Mouse (Mus musculus) MEL-GATA-1-ER (cell line): Measurements from ENCODE around the gene Krt79.

Experiments used
- DNase-seq: peaks from one replicate; pipeline ENCODE4 v3.0.0-alpha.2; 2012; ENCODE audit warnings: low read depth; ENCODE audit errors: extremely low read depth

Krt79 gene

DNA sequence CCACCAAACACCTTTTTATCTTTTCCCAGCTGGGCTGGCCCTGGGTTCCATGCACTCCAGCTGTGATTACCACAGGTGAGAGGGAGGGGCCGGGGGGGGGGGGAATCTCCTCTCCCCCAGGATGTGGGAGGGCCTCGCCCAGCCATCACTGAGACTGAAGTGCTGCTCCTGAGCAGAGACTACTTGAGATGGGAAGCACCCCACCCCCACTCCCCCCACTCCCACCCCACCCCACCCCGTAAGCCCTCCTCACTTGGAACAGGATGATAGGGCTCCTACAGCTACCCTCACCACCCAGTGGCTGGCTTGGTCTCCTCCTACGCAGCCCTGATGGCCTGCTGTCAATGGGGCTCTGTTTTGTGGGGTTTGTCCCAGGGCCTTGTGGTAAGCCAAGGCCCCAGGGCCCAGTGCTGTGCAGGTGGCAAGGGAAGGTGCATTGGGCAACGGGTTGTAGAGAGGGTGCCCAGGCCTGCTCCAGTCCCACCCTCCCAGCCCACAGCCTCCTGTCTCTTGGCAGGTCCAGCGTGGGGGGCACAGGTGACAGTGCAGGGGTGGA lies at the start of gene Krt79:
TSS of gene Krt79 (minus strand) at position 51 of the 556 bp plus-strand sequence.
- DNase-seq: no peak

DNA sequence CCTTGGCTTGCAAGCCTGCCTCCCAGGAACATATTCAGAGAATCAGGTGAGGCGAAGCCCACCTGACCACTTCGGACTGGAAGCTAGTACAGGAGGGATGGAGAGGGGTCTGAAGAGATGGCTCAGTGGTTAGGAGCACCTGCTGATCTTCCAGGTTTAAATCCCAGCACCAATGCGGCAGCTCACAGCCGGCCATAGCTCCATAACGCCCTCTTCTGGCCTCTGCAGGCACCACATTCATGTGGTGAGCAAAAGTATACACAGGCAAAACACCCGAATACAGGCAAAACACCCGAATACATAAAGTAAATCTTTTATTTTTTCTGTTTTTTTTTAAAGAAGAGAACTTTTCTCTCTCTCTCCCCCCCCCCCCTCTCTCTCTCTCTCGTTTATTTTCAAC lies 48.6 kb upstream of the Krt79 start:
- no peak for DNase-seq

DNA sequence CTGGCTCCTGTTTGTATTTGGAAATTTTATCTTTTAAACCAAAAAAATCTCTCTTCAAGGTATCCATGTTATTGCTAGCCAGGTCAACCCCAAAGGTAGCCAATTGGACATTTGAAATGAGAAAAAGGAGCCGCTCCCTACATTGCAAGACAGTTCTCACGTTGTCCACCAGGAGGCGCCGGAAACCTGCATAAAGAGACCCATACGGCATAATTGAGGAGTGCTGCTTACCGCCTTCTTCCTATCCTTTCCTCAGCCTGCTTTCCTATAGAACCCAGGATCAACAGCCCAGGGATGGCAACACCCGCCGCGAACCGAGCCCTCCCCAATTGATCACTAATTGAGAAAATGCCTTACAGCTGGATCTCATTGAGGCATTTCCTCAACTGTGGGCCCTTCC lies 48.0 kb upstream of the Krt79 start:
- peak; percentile 65 for DNase-seq

DNA sequence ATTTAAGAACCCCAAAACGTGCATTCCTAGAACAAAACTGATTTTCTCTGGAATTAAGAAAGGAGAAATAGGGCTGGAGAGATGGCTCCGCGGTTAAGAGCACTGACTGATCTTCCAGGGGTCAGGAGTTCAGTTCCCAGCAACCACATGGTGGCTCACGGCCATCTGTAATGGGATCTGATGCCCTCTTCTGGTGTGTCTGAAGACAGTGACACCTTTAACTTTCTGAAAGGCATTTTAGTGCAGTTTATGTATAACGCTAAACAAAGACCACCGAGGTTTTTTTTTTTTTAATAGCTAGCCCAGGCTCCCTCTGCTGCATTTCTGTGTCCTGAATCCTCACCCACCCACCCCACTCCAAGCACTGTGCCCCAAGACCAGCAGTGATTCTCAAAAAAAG lies 44.6 kb upstream of the Krt79 start:
- no peak for DNase-seq

DNA sequence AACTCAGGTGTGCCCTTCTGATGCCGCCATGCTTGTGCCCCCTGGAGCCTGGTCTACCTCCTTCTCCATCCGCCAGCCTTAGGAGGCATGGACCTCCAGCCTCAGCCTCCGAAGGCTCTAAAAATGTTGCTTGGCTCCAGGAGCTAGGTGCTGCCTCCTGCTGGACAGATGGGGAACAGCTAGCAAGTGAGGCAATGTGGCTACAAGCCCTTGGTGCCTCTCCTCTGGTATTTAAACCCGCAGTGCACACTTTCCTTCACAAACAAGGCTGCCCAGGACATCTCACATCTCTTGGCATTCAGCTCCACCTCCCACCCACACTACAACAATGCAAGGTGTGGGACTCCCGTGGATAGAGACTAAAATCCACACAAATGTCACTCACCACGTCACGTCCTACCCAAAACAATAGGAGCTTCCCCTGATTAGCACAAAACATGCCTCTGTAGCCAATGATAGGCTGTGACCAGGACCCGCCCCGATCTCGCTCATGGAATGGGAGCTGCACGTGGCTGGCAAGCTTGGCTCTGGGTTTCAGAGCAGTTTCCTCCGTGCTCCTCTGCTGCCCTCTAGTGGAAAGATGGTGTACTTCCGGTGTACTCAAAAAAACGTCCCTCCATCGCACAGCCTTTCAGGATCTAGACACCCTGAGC lies 44.0 kb upstream of the Krt79 start:
- DNase-seq: peak; percentile 99

DNA sequence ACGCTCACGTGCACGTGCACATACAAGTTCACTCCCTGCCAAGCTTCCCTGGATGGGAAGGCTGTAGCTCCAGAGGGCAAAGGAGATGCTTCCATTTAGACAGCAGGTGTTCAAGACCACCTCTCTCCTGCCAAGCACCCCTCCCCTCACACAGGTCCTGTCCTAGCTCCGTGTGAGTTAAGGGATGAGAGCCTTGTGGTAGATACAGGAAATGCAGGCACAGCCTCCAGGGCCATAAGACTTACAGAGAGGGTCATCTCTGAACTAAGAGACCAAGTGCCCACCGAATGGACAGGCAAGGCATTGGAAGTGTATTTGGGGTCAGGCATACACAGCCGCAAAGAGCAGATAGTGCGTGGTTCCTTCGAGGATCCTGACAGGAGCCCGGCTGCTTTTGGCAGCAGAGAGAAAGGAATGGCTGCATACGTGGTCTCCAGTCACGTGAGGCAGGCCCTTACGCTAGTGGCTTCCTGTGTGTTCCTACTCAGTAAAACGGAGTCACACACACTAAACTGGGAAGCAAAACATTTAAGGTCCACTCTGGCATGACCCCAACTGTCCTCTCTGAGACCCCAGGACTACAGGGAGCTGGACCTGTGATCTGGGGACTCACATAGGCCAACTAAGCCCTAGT lies 43.3 kb upstream of the Krt79 start:
- DNase-seq: peak; percentile 47

DNA sequence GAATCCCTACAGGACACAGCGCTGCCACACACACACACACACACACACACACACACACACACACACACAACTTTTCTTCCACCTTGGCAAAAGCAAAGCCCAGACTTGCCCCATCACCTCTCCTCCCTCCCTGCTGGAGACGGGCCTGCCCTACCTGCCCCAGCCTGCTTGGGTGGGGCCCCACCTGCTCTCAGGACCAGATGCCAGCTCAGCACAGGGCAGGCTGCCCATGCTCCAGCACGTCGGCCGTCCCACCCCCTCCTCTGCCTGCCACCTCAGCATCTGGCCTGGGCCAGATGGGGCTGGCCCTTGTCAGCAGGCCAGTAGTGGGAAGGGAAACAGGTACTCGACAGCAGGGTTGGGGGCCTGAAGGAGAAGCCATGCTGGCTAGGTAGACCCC lies 40.7 kb upstream of the Krt79 start:
- no peak for DNase-seq

DNA sequence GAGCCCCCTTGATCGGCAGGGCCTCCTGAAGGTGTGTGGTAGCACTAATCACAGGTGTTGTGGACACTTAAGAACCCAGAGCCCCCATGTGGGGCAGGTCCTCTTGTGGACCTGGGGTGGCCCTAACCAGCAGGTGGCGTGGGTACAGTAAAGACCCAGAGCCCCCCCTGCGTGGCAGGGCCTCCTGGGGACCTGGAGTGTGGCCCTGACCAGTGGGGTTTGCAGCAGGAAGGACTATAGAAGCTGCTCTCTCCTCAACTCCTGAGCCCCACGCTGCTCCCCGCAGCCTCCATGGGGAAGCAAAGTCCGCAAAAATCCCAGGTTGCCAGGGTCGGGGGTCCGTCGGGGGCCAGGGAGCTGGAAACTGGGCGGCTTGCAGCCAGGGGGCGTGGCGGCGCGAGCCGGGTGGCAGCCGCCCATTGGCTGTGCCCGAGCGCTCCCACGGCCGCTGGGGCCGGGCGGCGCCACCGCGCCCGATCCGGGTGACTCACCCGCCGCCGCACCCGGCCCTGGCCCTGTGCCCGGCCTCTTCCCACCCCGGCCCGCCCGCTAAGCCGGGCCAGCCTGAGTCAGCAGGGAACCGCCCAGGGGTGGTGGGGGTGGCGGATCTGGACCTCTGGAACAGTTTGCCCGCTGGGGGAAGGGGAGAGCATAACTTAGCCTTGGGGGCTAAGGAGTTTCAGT lies 37.1 kb upstream of the Krt79 start:
- peak; percentile 62 for DNase-seq

DNA sequence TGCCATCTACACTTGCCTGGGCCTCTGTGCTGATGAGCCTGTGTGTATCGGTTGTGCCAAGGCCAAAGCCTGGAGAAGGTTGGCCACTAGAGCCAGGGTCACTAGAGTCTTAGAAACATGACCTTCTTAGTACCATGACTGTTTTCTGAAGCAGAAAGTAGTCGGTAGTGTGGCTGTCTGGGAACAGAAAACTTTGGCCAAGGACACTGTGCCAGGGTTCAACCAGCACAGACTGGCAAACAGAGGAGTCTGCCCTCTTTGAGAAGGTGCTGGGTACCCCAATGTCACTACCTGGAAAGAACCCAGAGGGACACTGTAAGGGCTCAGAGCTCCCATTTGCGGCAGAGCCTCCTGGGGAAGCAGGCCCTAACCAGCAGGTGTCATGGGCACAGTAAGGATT lies 36.5 kb upstream of the Krt79 start:
- DNase-seq: no peak

DNA sequence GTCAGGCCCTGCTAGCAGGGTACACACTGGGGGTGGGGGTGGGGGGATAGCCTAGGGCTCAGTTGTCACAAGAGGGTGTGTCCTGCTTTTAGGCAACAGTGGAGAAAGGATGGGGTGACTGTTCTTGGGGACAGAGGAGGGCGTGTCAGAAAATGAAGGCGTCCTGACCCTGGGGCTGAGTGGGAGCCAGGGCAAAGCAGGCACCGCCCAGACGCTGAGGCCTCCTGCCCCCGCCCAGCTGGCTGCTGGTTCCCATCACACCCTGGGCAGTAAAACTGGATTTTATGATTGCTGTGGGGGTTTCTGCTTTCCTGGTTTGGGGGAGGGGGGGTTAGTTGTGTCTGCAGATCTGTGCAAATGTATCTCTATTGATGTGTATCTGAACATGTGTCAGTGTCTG lies 35.9 kb upstream of the Krt79 start:
- DNase-seq: no peak

DNA sequence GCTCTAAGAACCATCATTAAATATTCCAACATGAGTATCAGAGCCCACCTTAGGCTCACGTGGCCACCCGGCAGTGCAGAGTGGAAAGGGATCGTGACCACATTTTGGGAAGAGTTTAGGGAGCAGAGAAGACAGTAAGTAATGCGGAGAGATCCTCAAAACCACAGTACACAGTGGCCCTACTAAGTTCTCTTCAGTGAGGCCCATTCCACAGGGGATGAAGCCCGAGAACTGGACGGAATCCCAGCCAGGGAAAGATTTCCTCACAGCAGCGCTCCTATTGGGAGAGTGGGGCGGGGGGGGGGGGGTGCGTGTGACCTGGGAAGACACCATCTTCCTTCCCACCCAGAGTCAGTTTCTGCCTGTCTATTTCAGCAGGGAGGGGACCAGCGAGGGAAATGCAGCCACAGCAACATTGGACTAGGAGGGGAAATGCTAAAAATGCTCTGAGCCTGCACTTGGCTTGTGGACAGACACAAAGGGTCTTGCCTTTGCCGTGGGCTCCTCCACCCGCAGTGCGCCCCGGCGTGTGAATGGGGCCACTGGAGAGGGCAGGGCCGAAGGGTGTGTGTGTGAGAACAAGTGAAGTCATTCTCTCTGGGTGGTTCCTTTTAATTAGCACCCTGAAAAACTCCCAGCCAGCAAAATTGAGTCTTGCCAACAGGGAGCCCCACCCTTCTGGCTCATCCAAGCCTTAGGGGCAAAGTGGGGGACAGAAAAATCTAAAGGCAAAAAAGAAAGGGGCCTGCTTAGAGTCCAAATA lies 34.1 kb upstream of the Krt79 start:
- DNase-seq: no peak

DNA sequence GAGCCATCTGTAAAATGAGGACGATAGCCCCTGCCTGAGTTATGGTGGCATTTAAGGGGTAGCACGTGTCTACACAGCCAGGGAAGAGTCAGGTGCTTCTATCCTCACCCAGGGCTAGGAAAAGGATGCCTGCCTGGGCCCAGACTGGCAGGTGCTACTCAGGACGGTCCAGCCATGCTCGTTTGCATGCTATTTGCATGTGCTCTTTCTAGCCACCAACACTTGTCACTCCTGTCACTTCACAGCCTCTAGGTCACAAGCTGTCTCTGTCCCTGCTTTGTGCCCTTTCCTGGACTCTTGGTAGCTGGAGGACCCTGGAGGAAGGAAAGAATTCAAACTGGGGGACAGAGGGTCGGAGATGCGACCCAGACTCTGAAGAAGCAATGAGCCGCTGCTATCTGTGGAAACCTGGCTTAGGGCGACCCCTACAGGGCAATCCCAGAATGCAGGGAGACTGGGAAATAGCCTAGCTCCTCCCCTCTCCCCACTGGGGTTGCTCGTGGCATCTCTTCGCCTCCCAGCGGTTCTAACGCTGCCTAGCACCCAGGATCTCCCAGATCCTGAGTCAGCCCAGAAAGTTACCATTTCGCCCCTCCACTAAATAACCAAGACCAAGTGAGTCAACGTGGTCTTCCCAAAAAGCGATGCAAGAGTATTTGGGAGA lies 33.4 kb upstream of the Krt79 start:
- peak; percentile 81 for DNase-seq

DNA sequence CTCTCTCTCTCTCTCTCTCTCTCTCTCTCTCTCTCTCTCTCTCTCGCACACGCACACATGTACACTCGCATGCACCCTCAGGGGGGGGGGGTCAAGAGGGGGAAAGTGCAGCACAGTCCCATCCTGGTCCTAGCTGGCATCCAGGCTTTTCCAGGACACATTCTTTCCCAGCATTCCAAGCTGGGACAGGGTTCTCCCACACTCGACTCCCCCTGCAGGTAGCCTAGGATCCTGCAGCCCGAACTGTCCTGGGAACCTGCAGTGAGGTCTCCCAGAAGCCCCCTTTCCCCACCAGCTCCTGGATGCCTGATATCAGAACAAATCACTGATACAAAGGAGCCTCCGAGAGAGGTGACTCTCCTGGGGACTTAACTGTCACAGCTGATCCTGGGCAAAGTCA lies 30.4 kb upstream of the Krt79 start:
- DNase-seq: no peak

DNA sequence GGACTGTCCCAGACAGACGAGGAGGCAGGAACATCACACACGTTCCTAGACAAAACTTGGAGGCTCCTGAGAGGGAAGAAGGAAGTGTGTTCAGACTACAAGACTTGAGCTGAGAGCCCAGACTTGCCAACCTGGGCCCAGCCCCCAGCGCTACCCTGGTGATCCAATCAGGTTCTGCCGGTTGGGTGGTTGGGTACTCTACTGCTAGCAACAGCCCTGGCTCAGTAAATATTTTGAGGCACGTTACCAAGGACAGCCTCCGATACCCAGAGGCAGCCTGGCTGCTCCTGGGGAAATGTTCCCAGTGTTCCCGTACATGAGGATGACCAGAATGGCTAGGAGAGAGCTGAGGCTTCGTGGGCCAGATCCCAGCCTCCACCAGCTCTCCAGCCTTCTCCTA lies 26.7 kb upstream of the Krt79 start:
- no peak for DNase-seq

DNA sequence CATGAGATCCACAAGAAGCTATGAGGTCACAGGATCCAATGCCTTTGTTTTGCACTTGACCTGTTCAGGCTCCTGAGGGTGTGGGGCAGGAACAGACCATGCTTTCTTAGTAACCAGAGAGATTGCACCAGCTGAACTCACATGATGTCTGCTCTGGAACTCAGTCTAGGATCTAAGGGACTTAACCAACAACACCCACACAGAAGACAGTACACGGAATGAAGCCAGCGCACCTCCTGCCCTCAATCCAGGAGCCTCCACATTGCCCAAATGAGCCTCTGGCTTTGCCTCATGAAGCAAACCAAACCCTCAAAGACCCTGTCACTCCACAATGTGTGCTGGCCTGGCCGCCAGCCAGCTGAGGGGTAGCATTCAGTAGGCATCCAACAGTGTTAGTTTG lies 18.8 kb upstream of the Krt79 start:
- no peak for DNase-seq

DNA sequence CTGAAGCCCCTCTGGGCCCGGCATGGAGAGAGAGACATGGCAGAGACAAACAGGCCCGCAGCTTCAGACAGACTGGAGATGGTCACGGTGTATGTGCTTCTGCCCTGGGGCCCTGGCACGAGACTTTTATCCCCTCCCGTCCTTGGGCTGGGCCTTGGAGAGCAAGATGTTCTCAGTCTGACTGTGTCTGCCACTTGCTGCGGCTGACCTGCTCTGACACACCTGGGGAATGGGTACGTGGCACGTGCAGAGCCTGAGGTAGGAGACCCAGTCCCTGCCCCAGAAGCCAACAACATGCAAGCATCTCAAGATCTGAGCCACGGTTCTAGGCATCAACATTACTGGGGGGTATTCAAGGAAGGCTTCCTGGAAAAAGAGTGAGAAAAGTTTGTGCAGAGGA lies 14.1 kb upstream of the Krt79 start, which contains the start of gene Krt78:
TSS of gene Krt78 (minus strand) at position 101 of the 400 bp plus-strand sequence.
- DNase-seq: no peak

DNA sequence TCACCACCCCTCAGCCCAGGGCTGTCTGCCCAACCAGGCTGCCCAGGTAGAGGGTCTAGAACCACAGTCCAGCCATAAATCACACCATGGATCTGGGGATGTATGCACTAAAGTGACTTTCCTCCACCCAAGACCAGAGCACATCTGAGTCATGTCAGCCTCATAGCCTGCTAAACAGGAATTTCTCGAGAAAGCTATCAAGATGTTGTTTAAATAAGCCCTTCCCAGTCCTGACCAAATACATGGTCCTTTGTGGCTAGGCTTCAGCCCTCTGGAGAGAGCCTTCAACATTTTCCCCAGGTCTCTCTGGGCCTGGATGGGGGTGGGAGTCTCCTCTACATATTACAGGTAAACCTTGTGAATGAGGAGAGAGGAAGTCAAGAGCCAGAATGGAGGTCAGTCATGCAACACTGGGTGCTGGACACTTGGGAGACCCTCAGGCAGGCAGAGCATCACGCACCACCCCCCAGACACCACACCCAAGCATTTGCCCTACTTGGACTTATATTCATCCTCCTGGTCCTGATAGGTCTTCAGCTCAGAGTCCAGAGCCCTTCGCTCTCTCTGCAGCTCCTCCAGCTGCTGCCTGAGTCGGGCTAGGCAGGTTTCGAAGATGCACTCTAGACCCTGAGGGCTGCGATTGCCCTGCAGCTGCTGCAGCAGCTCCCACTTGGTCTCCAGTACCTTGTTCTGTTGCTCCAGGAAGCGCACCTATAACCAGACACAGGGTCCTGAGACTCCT lies 12.8 kb upstream of the Krt79 start:
- DNase-seq: no peak

DNA sequence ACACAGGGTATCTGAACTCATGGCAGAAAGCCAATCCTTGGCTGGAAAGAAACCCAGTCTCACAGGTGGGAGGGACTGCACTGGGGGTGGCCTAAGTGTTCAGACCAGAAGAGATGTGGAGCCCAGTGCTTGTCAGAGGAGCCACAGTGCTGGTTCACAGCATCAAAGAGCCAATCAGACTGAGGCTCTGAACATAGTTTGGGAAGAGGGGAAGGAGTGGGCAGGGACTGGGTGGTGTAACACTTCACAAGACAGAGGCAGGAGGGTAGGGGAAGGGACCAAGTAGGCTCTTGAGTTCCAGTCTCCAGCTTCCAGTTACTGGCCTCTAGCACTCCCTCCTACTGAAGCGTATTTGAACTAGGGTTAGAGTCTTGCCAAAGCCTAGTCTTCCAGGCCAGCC lies 5.3 kb upstream of the Krt79 start:
- no peak for DNase-seq

DNA sequence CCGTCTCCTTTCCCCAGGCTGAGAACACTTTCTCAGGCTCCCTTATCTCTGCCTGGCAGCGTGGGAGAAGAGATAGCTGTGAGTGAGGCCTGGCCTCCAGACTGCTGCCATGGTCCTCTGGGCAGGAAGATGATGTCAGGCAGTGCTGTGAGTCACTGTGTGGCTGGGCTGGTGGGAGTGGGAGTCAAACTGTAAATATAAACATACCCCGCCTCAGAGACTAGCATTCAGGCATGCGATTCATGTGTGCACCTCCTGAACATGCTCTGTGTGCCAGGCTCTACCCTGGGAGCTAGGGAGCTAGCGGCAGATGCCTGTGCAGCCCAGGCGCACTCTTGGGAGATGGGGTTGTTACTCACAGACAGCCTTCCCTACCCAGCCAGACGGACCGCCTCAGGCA lies 1.8 kb upstream of the Krt79 start:
- DNase-seq: no peak

DNA sequence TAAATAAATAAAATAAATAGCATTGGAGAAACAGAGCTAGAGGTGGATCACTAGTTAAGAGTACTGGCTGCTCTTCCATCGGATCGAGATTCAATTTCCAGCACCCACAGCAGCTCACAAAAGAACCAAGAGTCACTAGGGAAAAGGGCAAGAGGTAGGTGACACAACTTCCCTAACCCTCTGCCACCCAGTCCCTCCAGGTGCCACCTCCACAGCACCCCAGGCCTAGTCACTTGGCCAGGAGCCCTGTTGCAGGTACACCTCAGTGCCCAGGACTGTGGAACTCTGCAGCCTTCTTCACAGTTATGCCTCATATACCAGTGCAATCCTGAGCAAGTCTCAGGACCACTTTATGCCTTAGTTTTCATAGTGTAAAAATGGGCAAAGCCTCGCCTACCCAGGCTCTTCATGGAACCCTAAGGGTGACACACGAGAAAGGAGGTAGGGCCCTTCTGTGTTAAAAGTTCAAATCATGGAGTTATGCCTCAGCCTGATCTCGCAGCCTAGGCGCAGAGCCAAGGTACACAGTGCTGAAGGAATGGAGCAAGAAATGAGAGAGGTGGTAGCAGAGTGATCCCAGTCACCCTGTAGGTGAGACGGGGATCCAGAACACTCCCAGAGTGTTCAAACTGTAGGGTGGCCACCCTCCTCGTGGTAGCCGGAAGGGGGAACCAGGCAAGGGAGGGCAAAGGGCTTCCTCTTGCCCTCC lies 1.4 kb downstream of the Krt79 start:
- no peak for DNase-seq
